Mouse (Mus musculus) ES-E14 (cell line): ENCODE measurements around the gene Osbpl2.

Experiments
- CHD2 ChIP-seq: IDR thresholded peaks from 2 replicates; pipeline ENCODE4 v1.6.1; 2014; ENCODE audit warnings: mild to moderate bottlenecking, low read depth, low read length, inconsistent platforms
- MAFK ChIP-seq: IDR thresholded peaks from 2 replicates; pipeline ENCODE4 v1.6.1; 2014; ENCODE audit warnings: mild to moderate bottlenecking, low read depth, low read length, inconsistent platforms; ENCODE audit not compliant: insufficient read depth
- ZNF384 ChIP-seq: IDR thresholded peaks from 2 replicates; pipeline ENCODE4 v1.6.1; 2012; ENCODE audit warnings: low read depth, low read length, inconsistent platforms

DNA sequence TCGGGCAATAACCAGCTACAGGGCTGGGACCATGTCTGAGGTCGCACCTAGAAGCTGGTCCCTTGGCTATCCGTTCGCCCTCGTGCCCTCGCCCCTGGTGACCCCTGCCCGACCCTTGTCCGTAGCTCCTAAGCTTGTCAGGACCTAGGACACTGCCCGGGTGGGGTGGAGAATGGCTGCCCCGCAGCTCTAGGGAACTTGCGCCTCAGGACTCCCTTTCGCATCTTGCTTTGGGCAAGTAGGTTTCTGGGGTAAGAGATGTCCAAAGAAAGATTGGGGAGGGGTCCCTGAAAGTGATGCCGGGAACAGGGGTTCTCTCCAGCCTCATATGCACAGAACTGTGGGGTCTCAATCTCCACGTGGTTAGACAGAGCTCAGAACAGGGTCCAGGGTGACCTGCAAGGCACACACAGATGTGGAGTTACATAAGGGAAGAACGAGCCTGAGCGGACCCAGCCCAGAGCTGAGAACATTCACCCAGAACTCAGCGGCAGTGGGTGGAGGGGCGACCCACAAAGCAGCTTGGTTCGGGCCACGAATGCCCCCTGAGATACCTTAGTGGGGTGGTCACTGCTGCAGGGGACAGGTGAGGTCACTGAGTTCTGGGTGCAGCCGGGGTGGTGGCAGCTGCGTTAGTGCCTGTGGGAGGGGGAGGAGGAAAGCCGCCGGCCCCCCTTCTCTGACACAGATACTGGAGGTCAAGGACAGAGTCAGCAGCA lies 14.3 kb upstream of the Osbpl2 start:
- TF ChIP-seq ZNF384 (no peak), CHD2 (no peak), MAFK (no peak)
